Mouse (Mus musculus): ENCODE data around the gene Vmn1r1. TPM values are rescaled to one million over a fixed set of nuclear protein-coding genes. Genes with fewer than 3 reads are reported as not detected.

The Vmn1r1 gene
- polyA plus RNA-seq, 1 experiment from 2014 or later = not detected

DNA sequence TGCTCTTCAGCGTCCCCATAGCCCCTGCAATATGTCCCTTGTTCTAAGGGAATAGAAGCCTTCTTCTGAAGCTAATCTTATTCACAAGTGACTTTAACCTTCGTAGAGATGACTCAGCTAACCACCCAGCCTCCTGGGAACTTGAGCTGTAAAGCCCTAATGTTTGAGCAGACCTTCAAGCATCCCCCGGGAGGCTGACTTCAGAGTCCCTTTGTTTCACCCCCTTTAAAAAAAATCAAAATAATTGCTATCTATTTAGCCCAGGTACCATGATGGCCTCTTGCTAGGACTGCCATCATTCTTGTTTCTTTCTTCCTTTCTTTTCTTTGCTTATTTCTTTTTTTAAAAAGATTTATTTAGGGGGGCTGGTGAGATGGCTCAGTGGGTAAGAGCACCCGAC is 41.9 kb downstream of the Vmn1r1 start:
- Histone ChIP-seq H3K27me3 (ENCODE audit: insufficient read depth, poor library complexity, severe bottlenecking) (no peaks in the 10 kb centered on the region), H3K4me3 (no peak overlapping the region), H3K9me3 (no peaks in the 10 kb centered on the region), H3K27ac (no peak overlapping the region), H3K4me1 (peaks cover 16% of the 10 kb centered on the region), H3K36me3 (peaks cover under 1% of the 10 kb centered on the region)
- WGBS = 79% methylated on average over 4 of the region's 4 CpGs
- no peak for DNase-seq (ENCODE audit: low spot score)

GRCm38 (mm10) chr1:182115651-182116408 is 48.5 kb downstream of the Vmn1r1 start:
- Histone ChIP-seq H3K27ac (no peak overlapping the region), H3K9me3 (no peaks in the 10 kb centered on the region), H3K4me1 (peaks cover 41% of the 10 kb centered on the region), H3K36me3 (no peaks in the 10 kb centered on the region), H3K4me3 (no peak overlapping the region), H3K27me3 (ENCODE audit: insufficient read depth, poor library complexity, severe bottlenecking) (no peaks in the 10 kb centered on the region)
- DNase-seq (ENCODE audit: low spot score) = no peak
- WGBS = 49% methylated on average over 7 of the region's 7 CpGs

- Histone ChIP-seq H3K27me3 (ENCODE audit: insufficient read depth, poor library complexity, severe bottlenecking) (no peaks in the 10 kb centered on the region), H3K9me3 (no peaks in the 10 kb centered on the region), H3K27ac (no peak overlapping the region), H3K4me1 (peaks cover 47% of the 10 kb centered on the region), H3K36me3 (no peaks in the 10 kb centered on the region), H3K4me3 (no peak overlapping the region)
- 17% methylated on average over 5 of the region's 5 CpGs for WGBS
- no peak for DNase-seq (ENCODE audit: low spot score)
Observed at GRCm38 (mm10) chr1:182115197-182115596, 49.1 kb downstream of the Vmn1r1 start.

GRCm38 (mm10) chr1:182113587-182114500 is 50.4 kb downstream of the Vmn1r1 start:
- WGBS = 49% methylated on average over 19 of the region's 19 CpGs
- H3K27ac ChIP-seq = peak overlapping the region; percentile 48; the same call in 1 of the 2 replicates
- no peaks in the 10 kb centered on the region for H3K9me3 ChIP-seq
- no peak overlapping the region for H3K4me3 ChIP-seq
- H3K27me3 ChIP-seq (ENCODE audit: insufficient read depth, poor library complexity, severe bottlenecking) = no peaks in the 10 kb centered on the region
- no peaks in the 10 kb centered on the region for H3K36me3 ChIP-seq
- H3K4me1 ChIP-seq = peaks cover 48% of the 10 kb centered on the region
- DNase-seq (ENCODE audit: low spot score) = no peak

DNA sequence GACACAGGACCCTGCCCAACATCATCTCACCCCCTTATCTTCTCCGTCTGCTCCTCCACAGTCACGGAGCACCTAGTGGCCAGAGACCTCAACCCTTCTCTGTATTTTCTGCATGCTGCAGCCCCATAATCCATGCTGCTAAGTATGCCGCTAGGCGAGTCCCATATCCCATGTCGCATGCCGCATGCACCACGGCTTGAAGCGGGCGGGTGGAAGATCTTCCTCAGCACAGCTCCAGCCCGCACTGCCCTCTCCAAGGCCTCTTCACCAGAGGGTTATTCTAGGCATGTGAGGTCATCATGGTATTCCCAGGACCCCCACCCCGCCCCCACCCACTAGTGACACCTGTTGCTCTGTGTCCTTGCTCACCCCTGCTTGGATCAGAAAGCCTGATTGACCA is 51.2 kb downstream of the Vmn1r1 start:
- Histone ChIP-seq H3K4me3 (no peak overlapping the region), H3K27ac (peak overlapping the region; percentile 48; the same call in 1 of the 2 replicates), H3K4me1 (peaks cover 53% of the 10 kb centered on the region), H3K9me3 (no peaks in the 10 kb centered on the region), H3K36me3 (no peaks in the 10 kb centered on the region), H3K27me3 (ENCODE audit: insufficient read depth, poor library complexity, severe bottlenecking) (no peaks in the 10 kb centered on the region)
- 78% methylated on average over 11 of the region's 11 CpGs for WGBS
- no peak for DNase-seq (ENCODE audit: low spot score)

DNA sequence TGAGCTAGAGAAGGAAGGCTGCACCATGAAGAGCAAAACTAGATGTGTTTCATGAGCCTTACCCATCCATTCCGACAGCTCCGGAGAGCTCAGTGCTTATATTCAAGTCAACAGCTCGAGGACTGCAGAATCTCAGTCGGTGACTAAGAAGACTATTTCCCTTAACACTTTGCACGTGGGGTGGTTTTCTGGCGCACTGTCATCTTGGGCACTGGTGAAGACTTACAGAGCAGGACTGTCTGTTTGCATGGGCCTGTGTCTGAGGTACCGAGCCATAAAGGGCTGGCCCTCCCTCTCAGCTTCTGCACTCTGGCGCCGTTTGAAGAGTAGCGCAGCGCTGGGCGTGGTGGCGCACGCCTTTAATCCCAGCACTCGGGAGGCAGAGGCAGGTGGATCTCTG is 51.9 kb downstream of the Vmn1r1 start:
- 82% methylated on average over 15 of the region's 15 CpGs for WGBS
- Histone ChIP-seq H3K4me3 (no peak overlapping the region), H3K4me1 (peaks cover 55% of the 10 kb centered on the region), H3K36me3 (no peaks in the 10 kb centered on the region), H3K27ac (peak overlapping the region; percentile 60; the same call in 1 of the 2 replicates), H3K9me3 (no peaks in the 10 kb centered on the region), H3K27me3 (ENCODE audit: insufficient read depth, poor library complexity, severe bottlenecking) (no peaks in the 10 kb centered on the region)
- DNase-seq (ENCODE audit: low spot score) = no peak

DNA sequence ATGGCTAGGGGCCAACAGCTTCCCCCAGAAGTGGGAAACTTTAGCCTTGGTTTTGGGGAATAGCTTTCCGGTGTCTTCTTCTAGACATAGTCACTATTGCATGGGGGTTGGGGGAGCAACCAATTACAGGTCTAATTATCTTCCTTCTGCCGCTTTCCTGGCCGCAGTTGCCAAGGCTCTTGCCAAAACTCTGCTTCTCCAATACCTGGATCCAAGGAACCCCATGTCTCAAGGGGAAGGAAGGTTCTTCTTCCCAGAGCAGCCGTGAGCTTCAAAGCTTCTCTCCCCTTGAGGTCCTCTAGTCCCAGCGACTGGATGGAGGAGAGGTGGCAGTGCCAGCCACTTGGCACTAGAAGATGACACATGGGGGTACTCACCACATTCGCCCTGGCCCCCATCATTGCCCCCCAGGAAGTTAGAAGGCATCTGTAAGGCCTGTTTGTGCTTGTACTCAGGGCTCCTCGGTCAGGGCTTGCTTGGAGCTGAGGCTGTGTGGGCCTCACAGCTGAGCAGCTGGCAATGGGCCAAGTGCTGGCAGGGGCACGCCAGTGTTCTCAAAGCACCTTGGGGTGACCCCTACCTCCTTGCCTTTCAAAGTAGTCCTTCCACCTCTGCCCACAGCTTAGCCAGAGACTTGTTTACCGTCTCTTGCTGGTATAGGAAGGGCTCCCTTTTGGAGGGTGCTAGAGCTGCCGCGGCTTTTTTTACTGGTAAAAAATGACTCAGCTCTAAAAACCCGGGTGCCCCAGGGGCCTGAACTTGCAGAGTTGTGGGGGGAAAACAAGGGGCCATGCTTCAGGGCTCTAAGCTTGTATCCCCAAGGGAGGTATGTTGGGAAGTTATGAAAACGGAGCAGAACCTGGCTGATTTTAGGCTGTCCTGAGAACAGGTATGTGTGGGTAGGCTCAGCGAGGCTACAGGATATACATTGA is 52.6 kb downstream of the Vmn1r1 start:
- no peak for DNase-seq (ENCODE audit: low spot score)
- Histone ChIP-seq H3K27me3 (ENCODE audit: insufficient read depth, poor library complexity, severe bottlenecking) (no peaks in the 10 kb centered on the region), H3K36me3 (no peaks in the 10 kb centered on the region), H3K4me3 (no peak overlapping the region), H3K9me3 (no peaks in the 10 kb centered on the region), H3K27ac (peak overlapping the region; percentile 60), H3K4me1 (peaks cover 59% of the 10 kb centered on the region)
- WGBS = 79% methylated on average over 14 of the region's 14 CpGs

GRCm38 (mm10) chr1:182110708-182111385 is 53.4 kb downstream of the Vmn1r1 start:
- DNase-seq (ENCODE audit: low spot score) = no peak
- H3K9me3 ChIP-seq = no peaks in the 10 kb centered on the region
- no peak overlapping the region for H3K4me3 ChIP-seq
- WGBS = 58% methylated on average over 15 of the region's 15 CpGs
- no peaks in the 10 kb centered on the region for H3K36me3 ChIP-seq
- H3K4me1 ChIP-seq = peaks cover 59% of the 10 kb centered on the region
- H3K27ac ChIP-seq = peak overlapping the region; percentile 60
- H3K27me3 ChIP-seq (ENCODE audit: insufficient read depth, poor library complexity, severe bottlenecking) = no peaks in the 10 kb centered on the region

DNA sequence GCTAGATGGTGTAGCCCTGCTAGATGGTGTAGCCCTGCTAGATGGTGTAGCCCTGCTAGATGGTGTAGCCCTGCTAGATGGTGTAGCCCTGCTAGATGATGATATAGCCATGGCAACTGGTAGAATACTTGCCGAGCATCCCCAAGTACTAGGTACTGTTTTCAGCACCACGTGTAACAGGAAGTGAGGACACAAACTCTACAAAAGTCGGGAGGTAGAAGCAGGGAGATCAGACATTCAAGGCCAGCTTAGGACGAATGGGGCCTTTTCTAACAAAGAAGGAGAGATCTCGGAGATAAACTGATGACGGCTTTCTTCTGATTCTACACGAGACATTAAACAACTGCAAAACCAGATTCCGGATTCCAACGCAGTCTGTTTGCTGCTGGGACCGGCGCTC is 54.1 kb downstream of the Vmn1r1 start:
- Histone ChIP-seq H3K4me3 (no peak overlapping the region), H3K4me1 (peaks cover 61% of the 10 kb centered on the region), H3K27ac (0 out of 2 replicates have a peak overlapping the region, but pooled peaks have one; percentile 60), H3K9me3 (no peaks in the 10 kb centered on the region), H3K27me3 (ENCODE audit: insufficient read depth, poor library complexity, severe bottlenecking) (no peaks in the 10 kb centered on the region), H3K36me3 (no peaks in the 10 kb centered on the region)
- 81% methylated on average over 11 of the region's 11 CpGs for WGBS
- no peak for DNase-seq (ENCODE audit: low spot score)

- Histone ChIP-seq H3K4me1 (peaks cover 54% of the 10 kb centered on the region), H3K4me3 (no peak overlapping the region), H3K27me3 (ENCODE audit: insufficient read depth, poor library complexity, severe bottlenecking) (no peaks in the 10 kb centered on the region), H3K36me3 (no peaks in the 10 kb centered on the region), H3K9me3 (no peaks in the 10 kb centered on the region), H3K27ac (0 out of 2 replicates have a peak overlapping the region, but pooled peaks have one; percentile 38)
- WGBS = 76% methylated on average over 13 of the region's 13 CpGs
- DNase-seq (ENCODE audit: low spot score) = no peak
Observed at GRCm38 (mm10) chr1:182108397-182109099, 55.7 kb downstream of the Vmn1r1 start.

GRCm38 (mm10) chr1:182107251-182107650 is 57.0 kb downstream of the Vmn1r1 start:
- Histone ChIP-seq H3K27ac (0 out of 2 replicates have a peak overlapping the region, but pooled peaks have one; percentile 30), H3K36me3 (no peaks in the 10 kb centered on the region), H3K27me3 (ENCODE audit: insufficient read depth, poor library complexity, severe bottlenecking) (no peaks in the 10 kb centered on the region), H3K4me3 (no peak overlapping the region), H3K4me1 (peaks cover 52% of the 10 kb centered on the region), H3K9me3 (no peaks in the 10 kb centered on the region)
- 50% methylated on average over 9 of the region's 9 CpGs for WGBS
- no peak for DNase-seq (ENCODE audit: low spot score)

All from heart, embryonic 10.5 days (tissue).